Mouse (Mus musculus) cerebellum, postnatal 10 days (tissue): ENCODE data around the gene Slc44a5.
"Not testable (repeated sequence)": the region's sequence is repeated elsewhere in the genome, so short reads cannot be mapped to it uniquely, and the experiment has no call there.

Experiments
- DNase-seq, 2 experiments: peaks; one replicate each; pipeline ENCODE4 v3.0.0; 2021; ENCODE audit warnings: mixed read lengths in 2 of 2

The Slc44a5 gene

GRCm38 (mm10) chr3:153969451-153969850 is 3.8 kb upstream of the Slc44a5 start:
- no peak for DNase-seq

GRCm38 (mm10) chr3:153973949-153974760 is 919 bp downstream of the Slc44a5 start:
- peak; percentile 63 to 71 for DNase-seq

GRCm38 (mm10) chr3:153975060-153975459 is 1.8 kb downstream of the Slc44a5 start:
- peak; percentile 50 to 53 for DNase-seq

- DNase-seq: no peak
Measured at GRCm38 (mm10) chr3:153975791-153976190, 2.6 kb downstream of the Slc44a5 start.

GRCm38 (mm10) chr3:153980611-153981010 is 7.4 kb downstream of the Slc44a5 start:
- DNase-seq: no peak

- peak; percentile 72 to 78 for DNase-seq
Measured at GRCm38 (mm10) chr3:153984428-153985340, 11.4 kb downstream of the Slc44a5 start.

GRCm38 (mm10) chr3:153999797-154000528 is 26.7 kb downstream of the Slc44a5 start:
- no peak for DNase-seq

GRCm38 (mm10) chr3:154001348-154001747 is 28.1 kb downstream of the Slc44a5 start:
- DNase-seq: no peak

- no peak for DNase-seq
Measured at GRCm38 (mm10) chr3:154046876-154047275, 73.6 kb downstream of the Slc44a5 start.

GRCm38 (mm10) chr3:154053331-154053730 is 80.1 kb downstream of the Slc44a5 start:
- DNase-seq: no peak

GRCm38 (mm10) chr3:154057464-154057863 is 84.2 kb downstream of the Slc44a5 start:
- DNase-seq: no peak

- no peak for DNase-seq
Measured at GRCm38 (mm10) chr3:154058200-154058599, 85.0 kb downstream of the Slc44a5 start.

GRCm38 (mm10) chr3:154071989-154072388 is 98.8 kb downstream of the Slc44a5 start:
- DNase-seq: not testable (repeated sequence)

GRCm38 (mm10) chr3:154075749-154076148 is 102.5 kb downstream of the Slc44a5 start:
- no peak for DNase-seq

GRCm38 (mm10) chr3:154081687-154082086 is 108.5 kb downstream of the Slc44a5 start:
- no peak for DNase-seq

- DNase-seq: no peak
Measured at GRCm38 (mm10) chr3:154082241-154082640, 109.0 kb downstream of the Slc44a5 start.

- DNase-seq: no peak
Measured at GRCm38 (mm10) chr3:154082961-154083360, 109.7 kb downstream of the Slc44a5 start.

- no peak for DNase-seq
Measured at GRCm38 (mm10) chr3:154089996-154090395, 116.8 kb downstream of the Slc44a5 start.

GRCm38 (mm10) chr3:154091468-154092338 is 118.5 kb downstream of the Slc44a5 start:
- peak in 1 of 2 experiments; percentile 11 for DNase-seq

- no peak for DNase-seq
Measured at GRCm38 (mm10) chr3:154092466-154092865, 119.2 kb downstream of the Slc44a5 start.

GRCm38 (mm10) chr3:154093745-154094322 is 120.6 kb downstream of the Slc44a5 start:
- no peak for DNase-seq
